Mouse (Mus musculus) liver, adult 2 months (tissue): ENCODE measurements around the gene Slc25a1. TPM values are rescaled to one million over a fixed set of nuclear protein-coding genes. Genes with fewer than 3 reads are reported as not detected.

ENCODE experiments used
- DNase-seq: peaks from one replicate; pipeline ENCODE4 v3.0.0-alpha.2; 2011; ENCODE audit warnings: low read depth, low spot score; ENCODE audit errors: extremely low read depth
- H3K27ac ChIP-seq: fragments of 200-500 bp; replicated peaks from 2 replicates; pipeline ENCODE4 v1.5.1; 2012; ENCODE audit warnings: low read depth, mild to moderate bottlenecking, control low read depth, inconsistent platforms, low read length; ENCODE audit not compliant: insufficient read depth
- H3K27me3 ChIP-seq: fragments of 200-500 bp; 2 replicates; pipeline ENCODE4 v1.6.1; 2012; ENCODE audit warnings: mild to moderate bottlenecking, moderate library complexity, low read length, inconsistent platforms; ENCODE audit not compliant: control insufficient read depth, insufficient read depth
- H3K36me3 ChIP-seq: fragments of 200-500 bp; 2 replicates; pipeline ENCODE4 v1.6.1; 2012; ENCODE audit warnings: low read length, inconsistent platforms; ENCODE audit not compliant: control insufficient read depth, insufficient read depth
- H3K4me1 ChIP-seq: fragments of 200-500 bp; 2 replicates; pipeline ENCODE4 v1.6.1; 2011; ENCODE audit warnings: low read length; ENCODE audit not compliant: control insufficient read depth, insufficient read depth
- H3K4me3 ChIP-seq: fragments of 200-500 bp; 2 replicates; pipeline ENCODE4 v1.5.1; 2011; ENCODE audit warnings: low read depth, mild to moderate bottlenecking, control low read depth, low read length, moderate library complexity; ENCODE audit not compliant: insufficient read depth
- H3K79me2 ChIP-seq: fragments of 200-500 bp; 2 replicates; pipeline ENCODE4 v1.6.1; 2012; ENCODE audit warnings: inconsistent platforms, mild to moderate bottlenecking, low read length, moderate library complexity; ENCODE audit not compliant: control insufficient read depth, insufficient read depth
- H3K9ac ChIP-seq: fragments of 200-500 bp; 2 replicates; pipeline ENCODE4 v1.6.1; 2012; ENCODE audit warnings: low read depth, mild to moderate bottlenecking, control low read depth, inconsistent platforms, low read length
- CTCF ChIP-seq: fragments of 200-500 bp; IDR thresholded peaks from 2 replicates; pipeline ENCODE4 v1.5.1; 2011; ENCODE audit warnings: low read depth, low read length, control low read depth
- POLR2A ChIP-seq: fragments of 200-500 bp; IDR thresholded peaks from 2 replicates; pipeline ENCODE4 v1.6.1; 2011; ENCODE audit warnings: low read length, control low read depth; ENCODE audit not compliant: insufficient read depth; ENCODE audit errors: extremely low read depth
- WGBS: fragments of 180-500 bp; shearing (Covaris S2); methylation state at CpG from one replicate; pipeline ENCODE4 v1.1.7; 2018; 5-methylcytosine and 5-hydroxymethylcytosine counted together
- polyA plus RNA-seq: library from polyadenylated mRNA; depleted of rRNA; stranded (reverse); fragments of >200 nt; gene quantifications from 2 replicates; pipeline ENCODE4 v1.2.3, GENCODE M21; 2012
- total RNA-seq: library from RNA; depleted of rRNA; stranded (reverse); fragments of >200 nt; gene quantifications from 2 replicates; pipeline ENCODE4 v1.2.3, GENCODE M21; 2014

Gene Slc25a1
- total and polyA plus RNA-seq, 2 experiments: 164 to 373 TPM

DNA sequence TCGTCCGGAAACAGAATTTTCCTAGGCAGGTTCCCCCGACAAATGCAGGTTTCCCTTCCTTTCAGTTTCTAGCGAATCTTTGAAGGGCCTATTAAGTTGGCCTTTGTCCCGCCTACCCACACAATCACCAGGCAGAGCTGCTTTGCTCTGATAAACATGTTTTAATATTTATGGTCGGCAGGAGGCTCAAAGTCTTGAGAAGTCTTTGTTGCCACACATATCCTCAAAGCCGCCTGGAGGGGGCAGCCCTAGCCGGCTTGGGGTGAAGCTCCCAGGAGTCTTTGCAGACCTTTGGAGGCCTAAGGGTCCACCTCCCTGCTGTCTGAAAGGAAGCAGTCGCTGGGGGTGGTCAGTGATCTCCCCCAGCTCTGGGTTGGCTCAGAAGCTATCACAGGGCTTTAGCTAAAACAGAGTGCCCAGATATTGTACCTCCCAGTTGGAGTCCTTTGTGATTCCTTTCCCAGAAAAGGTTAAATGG lies 647 bp upstream of the Slc25a1 start:
- under 1% methylated on average over 9 of the region's 9 CpGs for WGBS
- H3K4me1 ChIP-seq: peaks cover 13% of the 10 kb centered on the region
- peak; percentile 54 for DNase-seq

DNA sequence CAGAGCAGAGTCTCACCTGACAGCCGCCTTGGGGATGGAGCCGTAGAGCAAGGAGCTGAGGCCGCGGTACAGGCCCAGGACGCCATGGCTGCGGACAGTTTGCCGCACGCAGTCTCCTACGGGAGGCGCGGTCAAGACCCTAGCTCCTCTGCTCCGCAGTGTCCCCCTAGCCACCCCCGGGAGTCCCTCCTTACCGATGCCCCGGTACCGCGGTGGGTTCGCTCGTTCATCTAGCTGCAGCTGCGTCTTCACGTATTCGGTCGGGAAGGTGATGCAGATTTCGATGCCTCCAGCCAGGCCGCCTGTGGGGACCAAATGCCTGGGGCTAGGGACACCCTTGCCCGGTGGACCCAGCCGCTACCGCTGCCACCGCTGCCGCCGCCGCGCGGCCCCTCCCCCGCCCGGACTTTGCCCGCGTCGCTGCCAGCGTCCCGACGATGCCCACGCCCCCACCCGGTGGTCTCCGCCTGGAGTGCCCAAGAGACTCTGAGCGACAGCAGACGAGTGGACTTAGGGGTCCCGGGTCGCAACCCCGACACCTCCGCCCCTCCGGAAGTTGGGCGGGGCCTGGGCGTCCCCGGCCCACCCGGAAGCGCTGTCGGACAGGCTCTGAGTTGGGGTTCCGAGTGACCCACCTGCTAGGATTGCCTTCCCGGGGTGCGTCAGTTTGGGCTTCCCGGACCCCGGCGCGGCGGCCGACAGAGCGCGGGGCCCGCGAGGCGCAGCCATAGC lies 502 bp downstream of the Slc25a1 start:
- H3K27ac ChIP-seq: peak overlapping the region; percentile 90
- DNase-seq: peak; percentile 42
- WGBS: 1% methylated on average over 72 of the region's 72 CpGs
- H3K36me3 ChIP-seq: peaks cover 2% of the 10 kb centered on the region; the same call in 1 of the 2 replicates
- no peaks in the 10 kb centered on the region for H3K27me3 ChIP-seq
- TF ChIP-seq POLR2A: no peak
- no peak for TF ChIP-seq CTCF
- peak overlapping the region; percentile 88 for H3K4me3 ChIP-seq
- peaks cover 5% of the 10 kb centered on the region; the same call in 1 of the 2 replicates for H3K79me2 ChIP-seq
- peak overlapping the region; percentile 91 for H3K9ac ChIP-seq
- peaks cover 15% of the 10 kb centered on the region for H3K4me1 ChIP-seq

More for the DNA sequence above, 647 bp upstream of the Slc25a1 start:
- H3K36me3 ChIP-seq: peaks cover 2% of the 10 kb centered on the region; the same call in 1 of the 2 replicates
- H3K79me2 ChIP-seq: peaks cover 5% of the 10 kb centered on the region; the same call in 1 of the 2 replicates
- H3K4me3 ChIP-seq: peak overlapping the region; percentile 88
- H3K9ac ChIP-seq: peak overlapping the region; percentile 91
- no peaks in the 10 kb centered on the region for H3K27me3 ChIP-seq
- peak overlapping the region; percentile 90 for H3K27ac ChIP-seq
- TF ChIP-seq CTCF (peak; percentile 56), POLR2A (no peak)

GRCm38 (mm10) chr16:17922163-17922538 lies 5.9 kb downstream of the Slc25a1 start:
- Histone ChIP-seq H3K79me2 (peaks cover 2% of the 10 kb centered on the region; the same call in 1 of the 2 replicates), H3K4me1 (peaks cover 19% of the 10 kb centered on the region), H3K9ac (peak overlapping the region; percentile 59), H3K27me3 (no peaks in the 10 kb centered on the region), H3K36me3 (peaks cover 2% of the 10 kb centered on the region; the same call in 1 of the 2 replicates), H3K4me3 (peak overlapping the region; percentile 63), H3K27ac (peak overlapping the region; percentile 38)
- no peak for DNase-seq
- 0% methylated on average over 14 of the region's 14 CpGs for WGBS
- TF ChIP-seq CTCF (no peak), POLR2A (no peak)

DNA sequence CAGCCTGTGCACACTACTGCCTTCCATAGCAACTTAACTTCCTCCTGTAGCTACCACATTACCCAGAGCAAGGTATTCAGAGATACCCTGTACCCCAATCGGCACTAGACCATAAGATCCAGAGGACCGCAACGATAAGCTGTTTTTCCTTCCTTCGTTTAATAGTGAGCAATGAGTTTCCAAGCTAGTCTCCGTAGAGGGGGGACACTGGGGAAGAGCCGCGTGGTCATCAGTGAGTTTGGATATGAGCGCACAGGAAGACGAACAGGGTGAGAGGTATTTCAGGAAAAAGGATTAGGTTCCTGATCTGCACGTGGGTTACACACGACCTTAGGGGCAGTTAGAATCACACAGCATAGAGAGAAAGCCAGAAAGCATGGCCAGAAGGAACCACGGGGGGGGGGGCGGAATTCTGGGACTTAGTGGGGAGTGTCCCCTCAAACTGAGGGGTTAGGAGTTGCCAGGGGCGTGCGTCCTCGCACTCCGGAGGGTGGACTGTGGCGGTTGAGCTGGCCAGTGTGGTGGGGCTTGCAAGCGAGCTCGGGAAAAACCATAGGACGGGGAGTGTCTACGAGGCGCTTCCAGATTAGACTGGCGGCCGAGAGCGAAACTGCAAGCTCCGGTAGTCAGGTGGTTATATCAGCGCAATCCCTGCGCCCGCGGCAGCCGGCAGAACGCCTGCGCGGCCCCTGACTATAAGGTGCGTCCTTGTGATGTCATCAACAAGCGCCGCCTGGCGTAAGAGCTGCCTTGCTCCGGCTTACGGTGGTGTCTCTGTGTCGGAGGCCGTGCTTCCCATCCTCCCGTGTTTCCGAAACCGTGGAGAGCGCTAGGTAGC lies 6.5 kb downstream of the Slc25a1 start:
- no peaks in the 10 kb centered on the region for H3K79me2 ChIP-seq
- H3K27ac ChIP-seq: peak overlapping the region; percentile 74
- TF ChIP-seq CTCF (peak; percentile 63), POLR2A (peak; percentile 66)
- peak overlapping the region; percentile 84 for H3K9ac ChIP-seq
- WGBS: under 1% methylated on average over 47 of the region's 47 CpGs
- no peaks in the 10 kb centered on the region for H3K27me3 ChIP-seq
- peak; percentile 87 for DNase-seq
- H3K4me1 ChIP-seq: peaks cover 16% of the 10 kb centered on the region
- peaks cover 2% of the 10 kb centered on the region; the same call in 1 of the 2 replicates for H3K36me3 ChIP-seq
- H3K4me3 ChIP-seq: peak overlapping the region; percentile 63

DNA sequence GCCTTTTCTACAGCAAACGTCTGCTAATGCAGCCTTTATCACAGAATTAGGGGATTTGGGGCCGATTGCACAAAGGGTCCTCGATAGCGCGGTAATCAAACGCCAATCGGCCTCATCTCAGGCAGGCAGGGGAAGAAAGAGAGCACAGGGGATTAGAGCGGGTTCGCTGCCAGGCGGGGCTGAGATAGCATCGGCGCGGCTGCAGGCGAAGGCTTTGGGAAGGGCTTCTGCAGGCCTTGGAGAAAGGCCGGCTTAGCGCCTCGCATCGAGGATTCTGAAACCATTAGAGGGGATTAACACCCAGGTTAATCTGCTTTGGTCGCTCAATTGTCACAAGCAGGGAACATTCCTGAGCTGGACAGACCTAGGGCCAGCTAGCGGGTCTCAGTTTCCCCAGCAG lies 7.4 kb downstream of the Slc25a1 start:
- WGBS: 41% methylated on average over 20 of the region's 20 CpGs
- no peak for DNase-seq
- no peak overlapping the region for H3K27ac ChIP-seq
- peaks cover 12% of the 10 kb centered on the region for H3K4me1 ChIP-seq
- H3K79me2 ChIP-seq: no peaks in the 10 kb centered on the region
- no peaks in the 10 kb centered on the region for H3K27me3 ChIP-seq
- H3K36me3 ChIP-seq: peaks cover 2% of the 10 kb centered on the region; the same call in 1 of the 2 replicates
- no peak overlapping the region for H3K9ac ChIP-seq
- TF ChIP-seq CTCF (no peak), POLR2A (no peak)
- no peak overlapping the region for H3K4me3 ChIP-seq
